Mouse (Mus musculus) kidney, adult 2 months (tissue): Measurements from ENCODE around the gene Cavin2. TPM values are rescaled to one million over a fixed set of nuclear protein-coding genes. Genes with fewer than 3 reads are reported as not detected.

Experiments
- DNase-seq: peaks from one replicate; pipeline ENCODE4 v3.0.0; 2021
- H3K27ac ChIP-seq: fragments of 200-500 bp; 2 replicates; pipeline ENCODE4 v1.5.1; 2012; ENCODE audit warnings: low read depth, low read length, control low read depth, inconsistent platforms; ENCODE audit not compliant: insufficient read depth
- H3K27me3 ChIP-seq: fragments of 200-500 bp; replicated peaks from 2 replicates; pipeline ENCODE4 v1.6.1; 2012; ENCODE audit warnings: mild to moderate bottlenecking, moderate library complexity, low read length, inconsistent platforms; ENCODE audit not compliant: control insufficient read depth, insufficient read depth
- H3K36me3 ChIP-seq: fragments of 200-500 bp; 2 replicates; pipeline ENCODE4 v1.6.1; 2012; ENCODE audit warnings: mild to moderate bottlenecking, moderate library complexity, low read length, inconsistent platforms; ENCODE audit not compliant: control insufficient read depth, insufficient read depth
- H3K4me1 ChIP-seq: fragments of 200-500 bp; 2 replicates; pipeline ENCODE4 v1.6.1; 2011; ENCODE audit warnings: low read length; ENCODE audit not compliant: control insufficient read depth, insufficient read depth
- H3K4me3 ChIP-seq: fragments of 200-500 bp; 2 replicates; pipeline ENCODE4 v1.5.1; 2011; ENCODE audit warnings: mild to moderate bottlenecking, low read depth, low read length, control low read depth; ENCODE audit not compliant: insufficient read depth
- CTCF ChIP-seq: fragments of 200-500 bp; conservative IDR thresholded peaks from 2 replicates; pipeline ENCODE4 v1.5.1; 2011; ENCODE audit warnings: low read depth, mild to moderate bottlenecking, control low read depth, low read length, moderate library complexity, mixed read lengths; ENCODE audit not compliant: insufficient read depth, insufficient read length
- POLR2A ChIP-seq: fragments of 200-500 bp; IDR thresholded peaks from one replicate; pipeline ENCODE4 v1.6.1; 2011; ENCODE audit warnings: low read depth, low read length, control low read depth
- WGBS: fragments of 180-500 bp; shearing (Covaris S2); methylation state at CpG from one replicate; pipeline ENCODE4 v1.1.7; 2018; 5-methylcytosine and 5-hydroxymethylcytosine counted together
- polyA plus RNA-seq: library from polyadenylated mRNA; depleted of rRNA; stranded (reverse); fragments of >200 nt; gene quantifications from 2 replicates; pipeline ENCODE4 v1.2.3, GENCODE M21; 2012

Cavin2 gene
- polyA plus RNA-seq, 1 experiment, result 20.9 TPM

DNA sequence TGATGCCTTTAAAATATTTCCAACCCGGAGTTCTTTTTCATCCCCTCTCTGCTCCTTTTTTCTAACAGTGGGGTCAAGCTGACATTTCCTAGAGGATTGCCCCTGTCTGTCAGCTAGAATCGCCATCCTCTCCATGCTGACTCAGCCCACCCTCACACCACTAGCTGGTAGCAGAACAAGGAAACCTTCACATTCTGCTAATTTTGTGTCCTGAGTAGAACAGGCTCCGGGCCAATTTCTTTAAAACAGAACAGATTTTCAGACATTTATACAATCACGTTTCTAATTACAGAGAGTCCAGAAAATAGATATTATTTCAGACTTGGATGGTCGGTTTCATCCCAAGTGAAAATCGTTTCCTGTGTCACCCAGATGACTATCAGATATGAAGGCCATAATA is 34.6 kb downstream of the Cavin2 start:
- DNase-seq, result no peak
- H3K4me3 ChIP-seq, result no peak overlapping the region
- no peak overlapping the region for H3K27ac ChIP-seq
- no peaks in the 10 kb centered on the region for H3K36me3 ChIP-seq
- H3K27me3 ChIP-seq, result no peaks in the 10 kb centered on the region; the same call in 1 of the 2 replicates
- H3K4me1 ChIP-seq, result no peaks in the 10 kb centered on the region
- WGBS, result 66% methylated on average over 6 of the region's 6 CpGs
- TF ChIP-seq POLR2A (no peak), CTCF (no peak)

DNA sequence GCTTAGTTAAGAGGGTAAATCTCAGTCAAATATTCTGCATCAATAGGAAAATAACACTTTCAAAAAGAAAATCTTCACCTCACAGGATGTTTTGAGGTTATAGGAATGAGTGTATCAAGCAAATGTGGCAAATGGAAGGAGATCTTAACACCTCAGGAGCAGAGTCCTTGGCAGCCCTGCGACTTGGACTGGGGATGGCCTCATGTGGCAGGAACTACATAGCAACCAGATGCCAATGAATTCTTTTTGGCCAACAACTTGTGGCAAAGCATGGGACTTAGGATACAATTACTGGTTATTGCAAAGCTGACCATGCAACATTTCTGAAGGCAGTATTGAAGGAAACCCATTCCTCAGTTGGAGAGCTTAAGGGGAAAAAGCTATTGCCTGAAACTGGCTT is 39.6 kb downstream of the Cavin2 start:
- TF ChIP-seq POLR2A, result no peak
- TF ChIP-seq CTCF, result no peak
- WGBS, result 93% methylated on average over 1 of the region's 1 CpGs
- no peak overlapping the region for H3K27ac ChIP-seq

DNA sequence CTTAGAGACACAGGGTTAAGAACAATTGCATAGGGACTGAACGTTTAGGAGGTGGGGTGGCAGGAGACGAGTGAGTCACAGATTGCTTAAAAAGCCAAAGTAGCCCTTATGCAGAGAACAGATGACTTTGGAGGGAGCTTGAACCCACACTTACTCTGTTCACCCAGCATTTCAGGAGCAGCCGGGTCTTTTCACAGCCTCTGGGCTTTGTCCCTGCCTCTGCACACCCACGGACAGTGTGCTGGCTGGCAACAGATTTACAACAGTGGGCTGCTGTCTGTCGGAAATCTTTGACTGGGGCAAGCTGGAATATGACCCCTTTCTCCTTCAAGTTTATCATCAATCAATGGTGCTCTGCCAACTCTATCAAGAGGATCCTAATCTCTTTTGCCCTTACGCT is 44.1 kb downstream of the Cavin2 start:
- Histone ChIP-seq H3K36me3 (no peaks in the 10 kb centered on the region), H3K4me1 (no peaks in the 10 kb centered on the region), H3K27me3 (no peaks in the 10 kb centered on the region), H3K4me3 (no peak overlapping the region), H3K27ac (no peak overlapping the region)
- peak; percentile 1 for DNase-seq
- no peak for TF ChIP-seq CTCF
- no peak for TF ChIP-seq POLR2A
- 45% methylated on average over 6 of the region's 6 CpGs for WGBS

More for the DNA sequence above, 39.6 kb downstream of the Cavin2 start:
- Histone ChIP-seq H3K36me3 (no peaks in the 10 kb centered on the region), H3K4me1 (no peaks in the 10 kb centered on the region), H3K27me3 (no peaks in the 10 kb centered on the region), H3K4me3 (no peak overlapping the region)
- DNase-seq, result no peak

DNA sequence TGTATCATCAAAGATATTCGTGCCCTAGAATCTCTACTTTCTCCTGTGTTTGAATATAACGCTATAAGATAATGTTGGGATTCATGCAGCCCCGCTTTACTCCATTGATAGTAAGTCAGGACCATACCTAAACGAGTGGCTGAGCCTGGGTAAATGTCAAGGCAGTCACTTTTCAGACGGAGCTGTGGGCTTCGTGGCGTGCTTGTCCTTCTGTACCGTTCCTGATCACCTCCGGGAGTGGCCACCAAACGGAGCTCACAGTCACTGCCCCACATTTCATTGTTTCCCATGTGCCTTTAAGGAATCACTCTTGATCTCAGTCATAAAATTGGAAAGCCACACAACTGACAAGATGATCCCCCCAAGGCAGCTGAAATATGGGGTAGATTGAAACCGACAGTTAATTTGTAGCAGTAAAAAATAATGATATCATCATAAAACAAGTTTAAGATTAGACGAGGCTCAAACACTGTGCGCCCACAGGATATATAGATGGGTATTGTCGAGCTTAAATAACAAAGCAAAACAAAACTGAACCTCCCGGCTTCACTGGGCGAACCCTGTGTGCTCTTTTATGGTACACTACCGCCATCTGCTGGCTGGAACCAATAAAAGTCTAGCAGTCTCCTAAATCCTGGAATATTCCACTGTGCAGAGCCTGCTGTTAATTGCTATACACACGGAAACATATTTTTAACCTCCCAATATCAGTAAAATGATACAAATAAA is 44.8 kb downstream of the Cavin2 start:
- WGBS, result 5% methylated on average over 18 of the region's 18 CpGs
- peak; percentile 83 for DNase-seq
- Histone ChIP-seq H3K36me3 (no peaks in the 10 kb centered on the region), H3K27me3 (no peaks in the 10 kb centered on the region), H3K4me1 (no peaks in the 10 kb centered on the region), H3K27ac (no peak overlapping the region), H3K4me3 (peak overlapping the region; percentile 30)
- no peak for TF ChIP-seq POLR2A
- TF ChIP-seq CTCF, result peak; percentile 77

DNA sequence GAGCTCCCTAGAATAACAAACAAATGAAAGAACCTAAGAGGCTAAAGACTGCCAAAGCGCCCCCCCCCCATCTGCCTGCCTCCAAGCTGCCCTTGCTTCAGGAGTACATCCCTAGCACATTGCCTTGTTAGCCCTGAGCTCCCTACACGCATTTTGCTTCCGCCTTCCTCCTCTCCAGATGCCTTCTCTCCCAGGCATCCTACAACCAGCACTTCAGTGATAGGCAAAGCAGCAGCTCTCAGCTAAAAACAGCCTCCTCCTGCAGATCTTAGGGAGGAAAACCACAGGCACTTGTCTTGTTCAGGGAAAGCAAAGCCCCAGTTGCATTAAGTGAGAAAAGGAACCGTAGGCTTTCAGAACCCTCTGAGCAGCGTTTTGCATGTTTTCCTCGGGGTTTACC is 45.4 kb downstream of the Cavin2 start:
- no peak for TF ChIP-seq CTCF
- TF ChIP-seq POLR2A, result no peak
- no peaks in the 10 kb centered on the region for H3K36me3 ChIP-seq
- H3K4me1 ChIP-seq, result no peaks in the 10 kb centered on the region
- DNase-seq, result peak; percentile 3
- no peak overlapping the region for H3K27ac ChIP-seq
- no peaks in the 10 kb centered on the region for H3K27me3 ChIP-seq
- 29% methylated on average over 6 of the region's 6 CpGs for WGBS
- H3K4me3 ChIP-seq, result no peak overlapping the region

DNA sequence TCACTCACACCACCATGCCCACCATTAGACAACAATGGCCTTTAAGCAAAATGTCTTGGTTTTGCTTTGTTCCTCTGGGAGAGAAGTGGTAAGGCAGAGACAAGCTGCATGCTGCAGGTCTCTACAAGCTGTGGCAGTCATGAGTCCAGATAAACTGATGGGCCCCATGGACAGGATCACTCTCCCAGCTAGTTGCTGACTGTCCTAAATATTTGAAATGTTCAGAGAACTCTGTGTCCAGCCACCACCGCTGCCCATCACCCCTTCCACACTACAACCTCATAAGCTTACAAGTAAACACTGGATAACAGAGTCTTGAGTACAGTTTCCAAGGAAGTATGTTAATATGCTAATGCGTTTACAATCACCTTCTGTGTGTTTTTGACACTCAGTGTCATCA is 46.2 kb downstream of the Cavin2 start:
- no peaks in the 10 kb centered on the region for H3K27me3 ChIP-seq
- H3K4me1 ChIP-seq, result no peaks in the 10 kb centered on the region
- no peak overlapping the region for H3K4me3 ChIP-seq
- DNase-seq, result no peak
- H3K36me3 ChIP-seq, result no peaks in the 10 kb centered on the region
- 94% methylated on average over 2 of the region's 2 CpGs for WGBS
- no peak overlapping the region for H3K27ac ChIP-seq
- TF ChIP-seq CTCF, result no peak
- TF ChIP-seq POLR2A, result no peak

DNA sequence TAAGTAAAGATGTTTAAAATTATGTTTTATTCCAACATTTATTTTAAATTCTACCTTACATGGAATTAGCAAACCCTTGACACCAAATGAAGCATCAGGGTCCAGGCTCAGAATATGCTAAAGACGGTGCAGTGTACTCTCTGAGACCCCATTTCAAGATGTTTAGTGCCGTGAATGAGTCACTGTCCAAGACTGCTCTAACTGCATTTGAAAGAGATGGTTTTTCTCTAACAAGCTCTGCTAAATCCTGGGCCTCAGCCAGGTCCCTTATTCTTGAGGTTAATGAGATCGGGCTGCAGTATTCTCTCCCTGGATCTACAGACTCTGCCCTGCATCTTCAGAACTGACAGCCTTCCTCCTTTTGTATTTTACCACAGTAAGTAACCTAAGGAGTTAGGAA is 55.2 kb downstream of the Cavin2 start:
- DNase-seq, result no peak
- Histone ChIP-seq H3K36me3 (no peaks in the 10 kb centered on the region), H3K27ac (no peak overlapping the region), H3K4me1 (no peaks in the 10 kb centered on the region; the same call in 1 of the 2 replicates), H3K27me3 (no peaks in the 10 kb centered on the region), H3K4me3 (no peak overlapping the region)
- TF ChIP-seq POLR2A (no peak), CTCF (no peak)
- WGBS, result 80% methylated on average over 3 of the region's 3 CpGs
